Mouse (Mus musculus) embryonic facial prominence, embryonic 11.5 days (tissue): Measurements from ENCODE around the gene Dusp11. TPM values are rescaled to one million over a fixed set of nuclear protein-coding genes. Genes with fewer than 3 reads are reported as not detected.
"Not testable (repeated sequence)": the region's sequence is repeated elsewhere in the genome, so short reads cannot be mapped to it uniquely, and the experiment has no call there.

ENCODE experiments used
- ATAC-seq: fragments of 200-750 bp; cut with Nextera tagmentation; replicated peaks from 2 replicates; pipeline ENCODE4 v1.8.0; 2017; ENCODE audit warnings: low read depth; ENCODE audit not compliant: insufficient number of reproducible peaks, low FRiP score, low TSS enrichment
- DNase-seq: peaks from one replicate; pipeline ENCODE4 v3.0.0-alpha.2; 2015; ENCODE audit warnings: low spot score
- H3K27ac ChIP-seq: fragments of 300-500 bp; sonication (generic); replicated peaks from 2 replicates; pipeline ENCODE4 v1.5.1; 2014; ENCODE audit warnings: mild to moderate bottlenecking, low read depth, low read length, control low read depth
- H3K27me3 ChIP-seq: fragments of 300-500 bp; sonication (generic); 2 replicates; pipeline ENCODE4 v1.6.1; 2014; ENCODE audit warnings: mild to moderate bottlenecking, low read length, moderate library complexity, mixed read lengths; ENCODE audit not compliant: control insufficient read depth, insufficient read depth
- H3K36me3 ChIP-seq: fragments of 300-500 bp; sonication (generic); replicated peaks from 2 replicates; pipeline ENCODE4 v1.6.1; 2014; ENCODE audit warnings: low read depth, mild to moderate bottlenecking, low read length, moderate library complexity, mixed read lengths; ENCODE audit not compliant: control insufficient read depth, insufficient read depth
- H3K4me1 ChIP-seq: fragments of 300-500 bp; sonication (generic); 2 replicates; pipeline ENCODE4 v1.6.1; 2014; ENCODE audit warnings: low read length, mixed read lengths; ENCODE audit not compliant: control insufficient read depth, insufficient read depth
- H3K4me2 ChIP-seq: fragments of 300-500 bp; sonication (generic); 2 replicates; pipeline ENCODE4 v1.6.1; 2014; ENCODE audit warnings: low read depth, mild to moderate bottlenecking, control low read depth, low read length, moderate library complexity
- H3K4me3 ChIP-seq: fragments of 300-500 bp; sonication (generic); 2 replicates; pipeline ENCODE4 v1.5.1; 2014; ENCODE audit warnings: low read depth, low read length, control low read depth
- H3K9ac ChIP-seq: fragments of 300-500 bp; sonication (generic); replicated peaks from 2 replicates; pipeline ENCODE4 v1.6.1; 2014; ENCODE audit warnings: mild to moderate bottlenecking, control low read depth, low read length
- H3K9me3 ChIP-seq: fragments of 300-500 bp; sonication (generic); replicated peaks from 2 replicates; pipeline ENCODE4 v1.6.1; 2016; ENCODE audit warnings: mild to moderate bottlenecking, low read length, inconsistent platforms, mixed read lengths; ENCODE audit not compliant: control insufficient read depth
- WGBS: fragments of 180-500 bp; shearing (Covaris S2); extraction: QIAGEN DNeasy Blood & Tissue Kit; methylation state at CpG from one replicate; pipeline ENCODE4 v1.1.7; 2014; 5-methylcytosine and 5-hydroxymethylcytosine counted together
- polyA plus RNA-seq: library from polyadenylated mRNA; unstranded; fragments of >200 nt; fragmentation: Nextera tagmentation; extraction: Ambion mirVana; gene quantifications from 2 replicates; pipeline ENCODE4 v1.2.1, GENCODE M21; 2014

Gene Dusp11
- polyA plus RNA-seq, 1 experiment from 2014 or later: 43.7 TPM

DNA sequence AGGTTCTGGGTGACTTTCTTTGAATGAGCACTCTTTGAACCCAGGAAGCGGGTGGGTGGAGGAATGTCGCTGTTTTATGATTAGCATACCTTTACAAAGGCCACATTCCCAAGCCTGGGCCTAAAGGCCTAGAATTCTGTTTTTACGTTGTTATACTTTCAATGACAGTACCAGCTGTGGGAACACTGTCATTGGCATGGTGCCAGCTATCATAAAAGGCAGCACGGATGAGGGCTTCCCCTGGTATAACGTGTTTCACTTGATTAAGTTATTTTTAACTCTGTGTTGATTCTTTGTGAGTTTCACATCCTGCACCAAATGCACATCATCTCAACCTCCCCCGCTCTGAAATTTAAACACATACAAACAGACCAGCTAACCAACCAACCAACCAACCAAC, 4.6 kb upstream of the Dusp11 start:
- H3K4me3 ChIP-seq, H3K4me2 ChIP-seq, H3K27ac ChIP-seq, H3K9ac ChIP-seq, ATAC-seq, H3K27me3 ChIP-seq, H3K4me1 ChIP-seq, H3K36me3 ChIP-seq, H3K9me3 ChIP-seq, DNase-seq: not testable (repeated sequence)
- WGBS: 59% methylated on average over 4 of the region's 6 CpGs

GRCm38 (mm10) chr6:85957581-85957980, 3.9 kb downstream of the Dusp11 start:
- WGBS: 94% methylated on average over 3 of the region's 3 CpGs
- Histone ChIP-seq H3K36me3 (peaks cover 8% of the 10 kb centered on the region; the same call in 1 of the 2 replicates), H3K4me3 (no peak overlapping the region), H3K27ac (no peak overlapping the region), H3K4me2 (no peak overlapping the region), H3K4me1 (no peaks in the 10 kb centered on the region), H3K9me3 (no peaks in the 10 kb centered on the region), H3K27me3 (no peaks in the 10 kb centered on the region), H3K9ac (no peak overlapping the region)
- ATAC-seq: no peak
- DNase-seq: no peak

DNA sequence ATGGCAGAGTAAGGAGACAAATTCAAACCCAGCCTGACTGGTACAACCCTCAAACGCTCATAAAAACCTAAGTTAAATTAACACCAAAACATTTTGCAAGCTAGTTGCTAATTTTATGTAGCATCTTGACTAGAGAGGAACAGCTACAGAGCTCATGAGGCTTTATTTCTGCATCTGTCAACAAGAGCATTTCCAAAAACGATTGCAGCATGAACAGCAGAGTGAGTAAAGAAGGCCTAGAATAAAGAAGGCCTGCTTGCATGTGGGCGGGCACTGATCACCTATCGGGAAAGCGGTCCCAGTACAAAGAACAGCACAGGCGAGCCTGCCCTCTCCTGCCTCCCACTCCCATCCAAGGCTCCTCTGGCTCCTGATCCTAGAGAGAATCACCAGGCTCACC, 12.9 kb downstream of the Dusp11 start:
- Histone ChIP-seq H3K4me3 (no peak overlapping the region), H3K9ac (no peak overlapping the region), H3K4me1 (no peaks in the 10 kb centered on the region), H3K27me3 (no peaks in the 10 kb centered on the region), H3K36me3 (peaks cover 13% of the 10 kb centered on the region), H3K27ac (no peak overlapping the region), H3K9me3 (no peaks in the 10 kb centered on the region), H3K4me2 (no peak overlapping the region)
- ATAC-seq (no peak), DNase-seq (no peak)
- 86% methylated on average over 6 of the region's 6 CpGs for WGBS

DNA sequence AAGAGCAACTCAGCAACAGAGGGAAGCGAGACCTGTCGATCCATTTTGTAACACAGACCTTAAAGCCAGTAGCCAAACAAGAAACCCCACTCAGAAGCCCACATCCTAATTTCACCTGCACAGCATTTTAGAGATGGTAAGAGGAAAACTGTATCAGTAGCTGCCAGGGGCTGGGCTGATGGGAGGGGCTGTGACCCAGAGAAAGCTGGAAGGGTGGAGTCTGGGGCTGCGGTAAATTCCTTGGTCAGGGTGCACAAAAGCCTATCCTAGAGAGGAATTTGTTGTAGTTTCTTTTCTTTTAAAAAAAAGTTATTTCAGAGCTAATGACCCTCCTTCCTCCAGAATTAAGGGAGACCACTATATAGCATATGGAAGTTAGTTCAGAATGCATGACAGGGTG, 19.0 kb downstream of the Dusp11 start:
- ATAC-seq: no peak

GRCm38 (mm10) chr6:85938701-85939100, 22.8 kb downstream of the Dusp11 start:
- DNase-seq: no peak
- Histone ChIP-seq H3K9me3 (no peaks in the 10 kb centered on the region), H3K4me2 (no peak overlapping the region), H3K9ac (no peak overlapping the region), H3K4me1 (no peaks in the 10 kb centered on the region), H3K27ac (no peak overlapping the region), H3K4me3 (no peak overlapping the region), H3K27me3 (no peaks in the 10 kb centered on the region), H3K36me3 (no peaks in the 10 kb centered on the region)
- WGBS: 84% methylated on average over 10 of the region's 10 CpGs
- no peak for ATAC-seq

More for the DNA sequence above, 19.0 kb downstream of the Dusp11 start:
- H3K9ac ChIP-seq: no peak overlapping the region
- WGBS: 96% methylated on average over 3 of the region's 3 CpGs
- DNase-seq: no peak
- no peak overlapping the region for H3K27ac ChIP-seq
- no peaks in the 10 kb centered on the region for H3K27me3 ChIP-seq
- no peak overlapping the region for H3K4me3 ChIP-seq
- no peaks in the 10 kb centered on the region; the same call in 1 of the 2 replicates for H3K36me3 ChIP-seq
- H3K4me2 ChIP-seq: no peak overlapping the region
- H3K9me3 ChIP-seq: no peaks in the 10 kb centered on the region
- H3K4me1 ChIP-seq: no peaks in the 10 kb centered on the region

GRCm38 (mm10) chr6:85936508-85937465, 24.7 kb downstream of the Dusp11 start:
- H3K9me3 ChIP-seq, H3K27me3 ChIP-seq, H3K4me1 ChIP-seq, H3K36me3 ChIP-seq: not testable (repeated sequence)
- H3K4me3 ChIP-seq: peak overlapping the region; percentile 45
- peak overlapping the region; percentile 39 for H3K4me2 ChIP-seq
- peak; percentile 95 for ATAC-seq
- H3K27ac ChIP-seq: peak overlapping the region; percentile 52; the same call in 1 of the 2 replicates
- peak overlapping the region; percentile 62 for H3K9ac ChIP-seq
- WGBS: 2% methylated on average over 41 of the region's 50 CpGs
- DNase-seq: peak; percentile 76

DNA sequence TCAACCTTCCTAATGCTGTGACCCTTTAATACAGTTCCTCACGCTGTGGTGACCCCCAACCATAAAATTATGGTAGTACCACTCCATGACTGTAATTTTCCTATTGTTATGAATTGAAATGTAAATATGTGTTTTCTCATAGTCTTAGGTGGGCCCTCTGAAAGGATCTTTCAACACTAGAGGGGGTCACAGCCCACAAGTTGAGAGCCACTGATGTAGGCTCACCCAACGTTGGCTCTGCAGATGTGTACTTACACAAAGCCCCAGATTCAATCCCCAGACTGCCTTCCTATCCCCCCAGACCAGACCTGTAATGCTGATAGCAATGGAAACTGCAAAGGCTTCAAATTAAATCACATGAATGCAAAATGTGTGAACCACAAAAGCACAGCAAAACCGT, 25.8 kb downstream of the Dusp11 start:
- WGBS: 69% methylated on average over 3 of the region's 3 CpGs
- Histone ChIP-seq H3K4me3 (no peak overlapping the region), H3K9ac (no peak overlapping the region), H3K27me3 (no peaks in the 10 kb centered on the region), H3K27ac (no peak overlapping the region), H3K4me1 (no peaks in the 10 kb centered on the region), H3K4me2 (no peak overlapping the region), H3K9me3 (no peaks in the 10 kb centered on the region), H3K36me3 (no peaks in the 10 kb centered on the region; the same call in 1 of the 2 replicates)
- ATAC-seq (no peak), DNase-seq (no peak)

- Histone ChIP-seq H3K4me2 (no peak overlapping the region), H3K9ac (no peak overlapping the region), H3K27ac (no peak overlapping the region), H3K27me3 (no peaks in the 10 kb centered on the region), H3K36me3 (no peaks in the 10 kb centered on the region; the same call in 1 of the 2 replicates), H3K4me3 (no peak overlapping the region), H3K9me3 (no peaks in the 10 kb centered on the region), H3K4me1 (no peaks in the 10 kb centered on the region)
- ATAC-seq: no peak
- no peak for DNase-seq
- 77% methylated on average over 8 of the region's 8 CpGs for WGBS
Observed at GRCm38 (mm10) chr6:85934047-85934446, 27.4 kb downstream of the Dusp11 start.
